Mouse (Mus musculus) retina, postnatal 7 days (tissue): ENCODE measurements around the gene Tbp.

ENCODE experiments used
- DNase-seq: peaks from one replicate; pipeline ENCODE4 v3.0.0-alpha.2; 2012; ENCODE audit warnings: low read depth, low spot score

The Tbp gene

DNA sequence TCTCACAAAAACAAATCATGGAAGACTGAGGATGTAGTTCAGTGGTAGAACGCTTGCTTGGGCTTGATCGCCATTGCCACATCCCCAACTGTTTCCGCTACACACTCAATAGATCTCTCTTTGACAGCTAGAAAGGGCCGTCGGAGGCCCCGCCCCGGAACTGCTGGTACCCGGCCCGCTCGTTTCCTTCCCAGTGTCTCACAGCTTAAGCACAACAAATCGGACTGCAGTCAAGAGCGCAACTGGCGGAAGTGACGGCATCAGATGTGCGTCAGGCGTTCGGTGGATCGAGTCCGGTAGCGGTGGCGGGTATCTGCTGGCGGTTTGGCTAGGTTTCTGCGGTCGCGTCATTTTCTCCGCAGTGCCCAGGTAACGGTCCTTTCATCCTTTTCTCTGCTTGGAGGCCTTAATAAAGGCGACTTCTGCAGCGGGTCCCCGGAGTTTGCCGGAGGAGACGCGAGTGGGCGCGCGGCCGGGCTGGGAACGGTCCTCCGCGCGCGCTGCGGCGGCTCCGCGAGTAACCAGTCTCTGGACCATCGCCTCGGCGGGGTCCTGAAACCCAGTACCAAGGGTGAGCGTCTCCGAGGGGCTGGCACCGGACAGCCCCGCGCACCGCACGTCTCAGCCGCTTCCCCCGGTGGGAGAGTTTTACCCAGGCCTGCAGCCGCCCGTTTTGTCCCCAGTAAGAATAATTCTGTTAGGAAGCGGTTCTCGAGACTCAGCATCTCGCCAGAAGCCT lies at the start of gene Tbp, which contains the start of gene Psmb1:
Gene Tbp (plus strand): TSS at position 233 of the 739 bp plus-strand sequence.
Gene Psmb1 (minus strand): TSS at position 96 of the 739 bp plus-strand sequence.
- peak; percentile 97 for DNase-seq

DNA sequence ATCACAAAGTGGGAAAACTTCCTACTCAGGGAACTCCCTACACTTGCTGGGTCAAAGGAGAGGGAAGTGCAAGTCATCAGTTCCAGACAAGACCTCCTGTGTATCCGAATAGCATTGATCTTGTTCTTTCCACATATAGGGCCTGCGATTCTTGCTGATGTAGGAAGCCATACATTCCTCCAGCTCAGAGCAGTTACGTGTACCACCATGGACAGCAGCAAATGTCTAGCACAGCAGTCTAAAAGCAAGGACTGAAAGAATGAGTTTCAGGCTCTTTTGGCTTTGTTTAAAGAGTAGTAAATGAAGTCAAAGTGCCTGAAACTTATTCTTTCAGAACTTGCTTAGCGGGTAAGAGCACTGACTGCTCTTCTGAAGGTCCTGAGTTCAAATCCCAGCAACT lies 44.5 kb upstream of the Tbp start:
- DNase-seq: no peak

DNA sequence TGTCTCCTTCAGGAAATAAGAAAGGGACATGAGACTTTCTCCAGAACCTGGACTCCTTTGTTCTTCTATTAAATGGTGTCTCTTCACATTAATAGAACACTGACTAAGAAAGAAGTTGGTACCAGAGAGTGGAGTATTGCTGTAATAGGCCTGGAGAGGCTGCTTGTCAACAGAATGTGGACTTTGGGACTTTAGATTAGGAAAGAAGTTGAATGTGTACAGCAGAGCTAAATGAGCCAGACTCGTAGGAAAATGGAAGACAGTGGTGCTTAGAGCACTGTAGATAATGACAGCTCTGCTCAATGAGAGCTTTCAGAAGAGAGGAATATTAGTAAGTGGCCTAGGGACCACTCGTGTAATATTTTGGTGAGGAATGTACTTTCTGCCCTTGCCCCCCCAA lies 43.1 kb upstream of the Tbp start:
- DNase-seq: no peak

DNA sequence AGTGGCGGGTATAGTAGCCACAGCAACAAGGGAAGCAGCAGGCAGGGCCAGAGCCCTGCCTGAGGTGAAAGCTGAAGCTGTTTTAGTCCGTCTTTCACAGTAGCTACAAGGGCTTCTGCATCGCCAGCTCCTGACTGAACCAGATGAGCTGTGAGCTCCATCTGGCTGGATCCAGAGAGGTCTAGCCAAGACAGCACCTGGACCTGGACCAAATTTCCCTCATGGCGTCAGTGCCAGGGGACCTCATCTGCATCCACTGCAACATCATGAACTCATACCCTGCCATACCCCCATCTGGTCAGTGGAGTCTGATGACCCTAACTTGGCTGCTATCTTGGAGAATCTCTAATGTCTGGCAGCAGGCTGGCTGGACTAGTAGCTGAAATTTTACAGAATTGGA lies 39.9 kb upstream of the Tbp start:
- no peak for DNase-seq

DNA sequence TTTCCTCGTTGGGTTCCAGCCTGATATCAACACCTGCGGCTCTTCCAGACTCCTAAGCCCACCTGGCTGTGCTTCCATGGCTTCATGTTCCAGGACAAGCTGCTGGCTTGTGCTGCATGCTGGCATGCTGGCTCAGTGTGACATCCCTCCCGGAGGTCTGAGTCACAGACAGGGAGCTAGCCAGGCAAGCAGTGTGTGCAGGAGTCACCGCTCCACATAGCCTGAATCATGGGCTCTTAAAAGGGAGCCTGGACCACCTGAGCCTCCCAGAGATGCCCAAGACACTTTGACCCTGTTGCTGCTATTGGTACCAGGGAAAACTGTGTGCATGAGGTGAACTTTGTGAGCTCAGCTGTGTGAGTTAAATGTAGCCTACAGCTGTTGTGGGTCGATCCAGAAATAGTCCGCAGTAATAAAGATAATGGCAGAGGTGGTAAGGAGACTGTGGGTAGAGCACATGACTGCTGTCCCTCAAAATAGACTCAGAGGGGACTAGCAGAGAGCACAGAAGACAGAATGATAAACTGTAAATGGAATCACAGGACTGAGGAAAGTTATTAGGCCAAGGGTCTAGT lies 37.7 kb upstream of the Tbp start:
- no peak for DNase-seq

DNA sequence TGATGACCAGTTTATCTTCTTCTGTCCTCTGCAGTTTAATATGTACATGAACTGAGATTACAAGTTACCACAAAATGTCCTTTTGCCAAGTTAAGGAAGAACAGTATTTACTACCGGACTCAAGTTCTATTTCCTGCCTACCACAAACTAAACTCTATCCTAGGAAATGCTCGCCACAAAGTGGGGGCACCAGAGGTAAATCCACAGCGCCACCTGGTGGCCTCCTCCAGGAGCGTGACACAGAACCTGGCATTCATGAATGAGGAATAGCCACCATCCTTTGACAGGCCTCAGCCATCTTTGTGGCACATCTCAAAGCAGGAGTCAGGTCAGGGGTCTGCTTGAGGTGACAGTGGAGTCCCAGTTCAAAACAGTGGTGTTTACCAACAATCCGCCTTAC lies 32.0 kb upstream of the Tbp start:
- DNase-seq: peak; percentile 75

DNA sequence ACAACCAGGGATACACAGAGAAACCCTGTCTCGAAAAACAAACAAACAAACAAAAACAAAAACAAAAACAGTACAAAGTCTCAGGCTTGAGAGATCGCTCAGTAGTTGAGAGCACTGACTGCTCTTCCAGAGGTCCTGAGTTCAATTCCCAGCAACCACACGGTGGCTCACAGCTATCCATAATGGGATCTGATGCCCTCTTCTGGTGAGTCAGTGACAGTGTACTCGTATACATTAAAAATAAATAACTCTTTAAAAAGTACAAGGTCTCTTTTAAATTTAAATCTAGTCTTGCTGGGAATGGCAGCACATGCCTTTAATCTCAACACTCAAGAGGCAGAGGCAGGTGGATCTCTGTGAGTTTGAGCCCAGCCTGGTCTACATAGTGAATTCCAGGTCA lies 27.0 kb upstream of the Tbp start:
- no peak for DNase-seq

DNA sequence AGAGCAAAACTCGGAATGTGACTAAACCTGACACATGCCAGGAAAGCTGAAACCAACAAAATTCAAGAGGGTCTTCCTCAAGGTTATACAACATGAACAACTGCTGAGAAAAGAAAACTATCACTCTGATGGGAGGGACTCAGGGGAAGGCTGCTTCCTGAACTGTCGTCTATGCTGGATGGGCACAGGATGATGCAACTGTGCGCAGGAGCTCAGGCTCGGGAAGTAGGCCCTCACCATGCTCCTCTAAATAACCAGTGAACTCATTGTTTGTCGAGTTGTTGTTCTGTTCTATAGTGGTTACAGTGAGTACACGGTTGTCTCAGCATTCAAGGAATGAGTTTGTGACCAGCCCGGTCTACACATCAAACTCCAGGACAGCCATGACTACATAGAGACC lies 9.1 kb upstream of the Tbp start:
- DNase-seq: no peak

DNA sequence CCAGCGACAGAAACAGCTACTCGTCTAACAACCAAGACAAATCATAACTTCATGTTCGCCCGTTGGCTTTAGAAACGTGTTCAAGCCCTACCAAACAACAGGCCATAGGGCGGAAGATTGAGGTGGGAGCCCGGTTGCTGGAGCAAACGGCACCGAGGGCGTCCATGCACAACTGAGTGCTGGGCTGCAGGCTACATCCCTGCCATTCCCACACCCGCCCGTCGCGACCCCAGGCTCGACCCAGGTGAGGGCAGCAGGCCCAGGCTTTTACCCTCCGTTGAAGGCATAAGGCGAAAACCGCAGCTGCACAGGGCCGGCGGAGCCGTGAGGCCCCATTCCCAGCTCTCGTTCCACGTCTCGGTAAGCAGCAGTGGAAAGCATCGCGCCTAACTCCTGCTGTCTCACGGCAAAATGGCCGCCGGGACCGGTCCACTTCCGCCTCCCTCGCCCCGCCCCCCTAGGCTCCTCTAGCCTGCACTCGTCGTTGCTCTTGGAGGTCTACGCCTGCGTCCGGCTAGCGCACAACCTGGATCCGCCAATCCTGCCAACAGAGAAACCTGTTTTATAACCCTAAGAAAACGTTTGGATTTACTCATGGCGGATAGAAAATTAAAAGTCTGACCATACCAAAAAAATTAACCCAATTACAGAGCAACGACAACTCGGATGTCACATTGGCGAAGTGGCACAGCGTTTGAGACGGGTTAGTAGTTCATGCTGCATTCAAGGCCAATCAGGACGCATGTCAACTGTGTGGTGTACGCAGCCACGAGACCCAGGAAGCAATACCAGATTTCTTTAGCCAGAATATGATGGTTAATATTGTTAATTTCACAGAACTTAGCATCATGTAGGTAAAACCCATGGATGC lies 1.6 kb upstream of the Tbp start:
- peak; percentile 87 for DNase-seq

DNA sequence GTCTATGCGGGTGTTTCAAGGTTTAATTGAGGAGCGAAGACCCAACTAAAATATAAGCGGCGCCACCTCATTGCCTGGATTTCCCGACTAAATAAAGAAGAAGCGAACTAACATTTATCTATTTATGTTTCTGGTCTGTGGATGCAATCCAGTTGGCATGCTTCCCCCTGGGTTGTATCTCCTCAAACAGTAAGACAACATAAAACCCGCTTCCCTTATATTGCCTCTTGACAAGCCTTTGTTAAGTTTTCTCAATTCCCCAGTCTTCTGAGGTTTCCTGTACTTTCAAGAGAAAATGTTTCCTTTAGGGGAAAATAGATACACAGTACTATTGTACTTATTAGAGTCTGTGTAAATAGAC lies 955 bp upstream of the Tbp start:
- no peak for DNase-seq

DNA sequence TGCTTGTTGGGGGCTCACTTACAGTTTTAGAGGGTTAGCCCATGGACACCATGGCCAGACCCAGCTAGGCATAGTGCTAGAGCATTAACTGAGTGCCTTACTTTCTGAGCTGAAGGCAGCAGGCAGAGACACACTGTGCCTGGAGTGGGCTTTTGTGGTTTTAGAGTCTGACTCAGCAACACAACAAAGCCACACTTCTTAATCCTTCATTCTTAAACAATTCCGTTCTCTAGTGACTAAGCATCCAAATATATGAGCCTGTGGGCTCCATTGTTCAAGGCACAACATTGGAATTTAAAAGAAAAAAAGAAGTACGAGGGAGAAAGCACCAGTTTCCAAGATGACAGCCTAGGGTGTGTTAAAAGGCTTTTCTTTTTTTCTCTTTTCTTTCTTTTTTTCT lies 11.0 kb downstream of the Tbp start:
- DNase-seq: no peak

DNA sequence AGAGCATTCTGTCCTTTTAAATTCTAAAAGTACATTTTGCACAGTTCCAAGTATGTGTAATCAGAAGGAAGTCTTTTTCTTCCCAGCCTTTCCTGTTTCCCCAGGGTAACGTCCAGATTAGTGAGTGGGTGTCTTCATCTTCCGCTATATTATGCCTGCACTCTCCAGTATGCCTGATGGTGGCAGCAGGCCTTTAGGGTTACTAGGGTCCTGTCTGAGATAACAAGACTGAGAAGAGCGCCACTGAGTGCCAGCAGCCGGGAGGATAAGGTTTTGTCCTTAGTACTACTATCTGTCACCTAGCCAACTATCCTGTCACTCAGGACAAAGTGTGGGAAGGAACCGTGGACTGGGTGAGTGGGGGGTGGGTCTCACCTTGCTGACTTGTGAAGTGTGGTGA lies 18.1 kb downstream of the Tbp start:
- DNase-seq: no peak

DNA sequence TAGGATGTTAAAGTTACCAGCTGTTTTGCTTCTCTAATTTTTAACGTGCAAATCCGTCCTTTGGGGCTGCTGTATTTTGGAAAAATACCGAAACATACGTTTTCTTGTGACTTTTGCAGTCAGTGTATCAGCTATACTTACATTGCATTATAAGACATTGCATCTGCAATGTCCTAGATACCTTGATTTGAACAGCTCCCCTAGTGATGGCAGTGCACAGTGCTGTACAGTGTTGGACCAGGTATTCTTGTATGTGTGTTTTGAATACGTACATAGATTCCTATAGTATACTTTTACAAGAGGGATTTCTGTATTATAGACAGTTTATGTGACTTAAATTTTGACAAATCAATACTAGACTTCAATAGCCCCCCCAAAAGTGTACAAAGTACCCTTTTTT lies 18.5 kb downstream of the Tbp start:
- no peak for DNase-seq

DNA sequence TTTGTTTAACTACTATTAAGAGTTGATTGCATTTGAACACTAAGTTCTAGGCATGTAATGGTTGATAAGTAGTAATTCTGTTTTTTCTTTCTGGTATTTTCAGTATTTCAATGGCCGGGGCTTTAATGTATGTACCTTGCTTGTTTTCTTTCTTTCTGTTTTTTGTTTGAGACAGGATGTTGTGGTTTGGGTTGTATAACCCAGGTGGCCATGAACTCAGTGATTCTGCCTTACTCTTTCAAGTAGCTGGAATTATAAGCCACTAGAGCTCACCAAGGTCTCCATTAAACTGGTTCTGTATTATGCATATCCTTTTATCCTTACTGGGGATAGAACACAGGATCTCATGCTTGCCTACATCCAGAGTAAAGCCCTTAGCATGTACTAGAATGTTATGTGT lies 19.1 kb downstream of the Tbp start:
- DNase-seq: no peak

DNA sequence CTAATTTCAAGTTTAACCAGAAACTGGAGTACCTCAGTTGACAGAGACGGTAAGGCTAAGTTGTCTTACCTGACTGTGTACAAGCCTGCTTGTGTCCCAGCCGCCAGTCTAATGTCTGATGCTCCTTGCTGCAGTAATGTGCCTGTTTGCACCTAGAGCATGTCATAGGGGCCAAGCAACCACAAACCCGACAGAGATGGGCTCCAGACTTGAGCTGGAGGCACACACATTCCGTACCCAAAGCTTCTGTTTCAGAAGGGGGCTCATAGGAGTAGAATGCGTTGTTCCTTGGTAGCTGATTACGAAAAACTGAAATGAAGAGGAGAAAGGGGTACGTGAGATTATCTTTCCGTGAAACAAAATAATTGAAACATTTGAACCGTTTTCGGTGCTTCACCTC lies 26.6 kb downstream of the Tbp start:
- no peak for DNase-seq

DNA sequence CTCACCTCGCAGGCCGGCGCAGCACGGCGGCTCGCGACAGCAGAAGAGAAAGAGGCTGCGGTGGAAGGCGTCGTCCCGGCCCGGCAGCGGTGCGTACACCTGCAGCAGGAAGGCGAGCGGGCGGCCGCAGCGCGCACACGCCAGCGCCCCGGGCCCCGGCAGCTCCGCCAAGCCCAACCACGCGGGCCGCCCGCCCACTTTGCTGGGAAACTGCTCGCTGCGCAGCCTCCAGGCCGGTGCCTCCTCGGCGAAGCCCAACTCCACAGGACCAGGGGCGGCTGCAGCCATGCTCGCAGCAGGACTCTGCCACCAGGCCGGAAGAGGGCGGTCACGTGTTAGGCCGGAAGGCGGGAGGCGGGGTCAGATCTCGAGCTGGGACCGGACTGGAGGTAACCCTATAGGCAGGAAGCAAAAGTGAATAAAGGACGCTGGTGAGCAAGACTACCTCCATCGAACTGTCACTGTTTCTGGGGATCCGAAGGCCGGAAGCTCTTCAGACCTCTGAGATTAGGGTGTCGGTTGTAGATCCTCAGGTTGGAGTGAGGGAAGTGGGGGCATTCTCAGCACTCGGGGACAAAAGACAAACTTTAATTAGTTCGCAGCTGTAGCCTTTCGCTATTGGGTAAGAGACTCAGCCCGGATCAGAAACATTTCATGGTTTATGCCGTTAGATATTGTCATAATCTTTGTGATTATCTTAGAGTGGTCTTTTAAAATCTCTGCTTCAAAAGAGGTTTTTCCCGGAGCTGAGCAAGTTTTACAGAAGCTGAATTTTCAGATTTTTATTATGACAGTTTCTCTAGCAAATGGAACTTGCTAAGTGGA lies 27.5 kb downstream of the Tbp start, which contains the start of gene Pdcd2:
Gene Pdcd2 (minus strand): TSS at position 316 of the 825 bp plus-strand sequence.
- DNase-seq: peak; percentile 84

DNA sequence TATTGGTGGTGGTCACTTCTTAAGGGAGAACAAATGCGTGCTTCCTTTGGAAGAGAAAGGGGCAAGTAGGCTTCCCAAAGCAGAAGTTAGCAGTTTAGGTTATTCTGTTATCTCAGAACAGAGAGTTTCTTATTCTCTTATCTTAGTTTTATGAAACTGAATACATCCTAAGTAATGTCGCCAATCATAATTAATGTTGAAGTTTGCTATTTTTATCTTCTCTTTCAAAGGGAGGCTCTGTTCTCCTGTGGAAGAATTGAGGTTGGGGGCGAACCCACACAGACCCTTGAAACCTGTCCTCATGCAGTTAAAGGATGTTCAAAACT lies 28.1 kb downstream of the Tbp start:
- no peak for DNase-seq

DNA sequence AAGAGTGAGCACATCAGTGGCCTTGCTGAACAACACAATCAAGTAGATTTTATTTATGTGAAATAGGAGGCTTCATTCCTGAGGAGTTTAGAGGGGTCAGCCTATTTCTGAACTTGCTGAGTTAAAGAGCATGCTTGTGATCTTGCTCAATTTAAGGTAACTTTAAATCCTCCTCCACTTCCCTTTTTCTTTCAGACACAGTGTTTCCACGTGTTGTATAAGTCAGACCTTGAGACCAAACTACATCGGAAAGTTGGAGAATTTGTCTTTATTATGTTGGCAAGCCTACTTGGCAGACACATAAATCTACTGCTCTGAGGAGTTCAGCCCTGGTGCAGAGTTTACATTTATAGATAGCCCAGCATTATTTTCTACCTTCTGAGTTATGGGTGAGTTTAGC lies 29.2 kb downstream of the Tbp start:
- no peak for DNase-seq

DNA sequence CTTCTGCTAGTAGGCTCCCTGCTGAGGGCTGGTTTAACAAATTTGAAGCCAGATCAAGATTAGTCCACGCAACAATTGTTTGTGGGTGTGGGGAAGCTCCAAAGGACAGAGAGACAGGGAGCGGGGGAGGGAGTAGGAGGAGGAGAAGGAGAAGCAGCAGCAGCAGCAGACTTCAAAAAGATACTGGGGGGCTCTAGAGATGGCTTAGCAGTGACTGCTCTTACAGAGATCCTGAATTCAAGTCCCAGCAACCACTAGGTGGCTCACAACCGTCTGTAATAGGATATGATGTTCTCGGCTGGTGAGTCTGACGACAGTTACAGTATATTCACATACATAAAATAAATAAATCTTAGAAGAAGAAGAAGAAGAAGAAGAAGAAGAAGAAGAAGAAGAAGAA lies 30.5 kb downstream of the Tbp start:
- no peak for DNase-seq

DNA sequence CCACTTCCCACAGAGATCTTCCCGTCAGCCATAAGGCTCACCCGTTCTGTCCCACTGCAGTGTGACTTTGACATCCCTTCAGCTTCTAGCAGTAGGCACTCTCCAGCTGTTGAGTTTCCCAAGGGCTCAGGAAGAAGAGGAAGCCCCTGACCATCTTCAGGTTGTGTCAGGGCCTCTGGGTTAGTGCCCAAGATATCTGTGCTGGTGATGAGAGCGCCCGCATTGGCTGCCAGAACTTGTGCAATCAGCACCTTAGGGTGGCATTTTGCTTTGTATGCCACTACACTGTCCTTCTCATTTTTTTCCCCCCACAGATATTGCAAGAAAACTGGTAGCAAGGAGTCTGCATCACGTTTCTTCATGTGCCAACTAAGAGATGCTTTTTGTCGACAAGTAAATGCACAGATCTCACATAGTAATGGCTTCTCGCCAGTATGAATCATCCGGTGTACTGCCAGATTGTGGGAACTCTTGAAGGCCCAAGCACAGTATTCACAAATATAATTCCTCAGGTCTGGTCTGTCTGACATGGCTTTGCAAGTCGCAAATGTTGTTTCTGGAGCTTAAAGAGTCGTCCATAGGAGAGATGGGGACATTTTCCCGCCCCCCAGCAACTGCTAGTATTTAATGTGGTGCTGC lies 35.6 kb downstream of the Tbp start:
- DNase-seq: no peak

DNA sequence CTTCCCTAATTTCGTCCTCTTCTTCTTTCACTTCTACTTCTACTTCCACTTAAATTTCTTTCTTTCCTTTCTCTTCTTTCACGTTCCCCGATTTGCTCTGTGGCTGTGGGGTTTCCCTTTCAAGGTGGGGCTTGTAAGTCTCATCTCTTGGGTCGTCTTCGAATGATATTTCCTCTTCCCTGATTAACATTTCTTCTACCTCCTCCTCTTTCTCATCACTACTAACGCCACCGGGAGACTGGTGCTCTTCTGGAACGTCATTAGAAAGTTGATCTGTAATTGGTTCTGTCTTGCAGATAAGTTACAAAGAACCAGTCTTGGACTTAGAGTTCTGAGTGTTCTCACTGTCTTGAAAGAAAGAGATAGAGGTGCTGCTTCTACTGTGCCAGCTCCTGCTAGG lies 36.3 kb downstream of the Tbp start:
- no peak for DNase-seq
